Mouse (Mus musculus) intestine, postnatal 0 days (tissue): ENCODE data around the gene Cpsf6. TPM values are rescaled to one million over a fixed set of nuclear protein-coding genes. Genes with fewer than 3 reads are reported as not detected.

Experiments used
- ATAC-seq: fragments of 200-750 bp; cut with Nextera tagmentation; 2 replicates; pipeline ENCODE4 v1.8.0; 2017; ENCODE audit warnings: mild to moderate bottlenecking, moderate TSS enrichment, moderate library complexity
- H3K27ac ChIP-seq: fragments of 300-500 bp; sonication (generic); 2 replicates; pipeline ENCODE4 v1.5.1; 2014; ENCODE audit warnings: mild to moderate bottlenecking, low read depth, low read length, moderate library complexity
- H3K27me3 ChIP-seq: fragments of 300-500 bp; sonication (generic); replicated peaks from 2 replicates; pipeline ENCODE4 v1.6.1; 2014; ENCODE audit warnings: low read length, mixed read lengths; ENCODE audit not compliant: control insufficient read depth, insufficient read depth
- H3K36me3 ChIP-seq: fragments of 300-500 bp; sonication (generic); 2 replicates; pipeline ENCODE4 v1.6.1; 2014; ENCODE audit warnings: mild to moderate bottlenecking, moderate library complexity; ENCODE audit not compliant: control insufficient read depth, insufficient read depth
- H3K4me1 ChIP-seq: fragments of 300-500 bp; sonication (generic); replicated peaks from 2 replicates; pipeline ENCODE4 v1.6.1; 2014; ENCODE audit warnings: antibody characterized with exemption, low read length, mixed read lengths; ENCODE audit not compliant: control insufficient read depth, insufficient read depth
- H3K4me2 ChIP-seq: fragments of 300-500 bp; sonication (generic); replicated peaks from 2 replicates; pipeline ENCODE4 v1.6.1; 2014; ENCODE audit warnings: low read depth, mild to moderate bottlenecking, moderate library complexity
- H3K4me3 ChIP-seq: fragments of 300-500 bp; sonication (generic); 2 replicates; pipeline ENCODE4 v1.5.1; 2014; ENCODE audit warnings: low read depth, low read length
- H3K9ac ChIP-seq: fragments of 300-500 bp; sonication (generic); 2 replicates; pipeline ENCODE4 v1.6.1; 2014; ENCODE audit warnings: mild to moderate bottlenecking, low read depth, low read length
- H3K9me3 ChIP-seq: fragments of 300-500 bp; sonication (generic); 2 replicates; pipeline ENCODE4 v1.6.1; 2016; ENCODE audit warnings: mixed run types; ENCODE audit not compliant: control insufficient read depth
- CTCF ChIP-seq: sonication (generic); IDR thresholded peaks from 2 replicates; pipeline ENCODE4 v1.5.1; 2016; ENCODE audit warnings: low read depth, mild to moderate bottlenecking, control low read depth, antibody characterized with exemption, moderate library complexity
- WGBS: fragments of 180-500 bp; shearing (Covaris S2); extraction: QIAGEN DNeasy Blood & Tissue Kit; methylation state at CpG from one replicate; pipeline ENCODE4 v1.1.7; 2014; 5-methylcytosine and 5-hydroxymethylcytosine counted together
- polyA plus RNA-seq: library from polyadenylated mRNA; unstranded; fragments of >200 nt; fragmentation: Nextera tagmentation; extraction: Ambion mirVana; gene quantifications from 2 replicates; pipeline ENCODE4 v1.2.1, GENCODE M21; 2015

The Cpsf6 gene
- polyA plus RNA-seq, 1 experiment from 2014 or later = 41.2 TPM

DNA sequence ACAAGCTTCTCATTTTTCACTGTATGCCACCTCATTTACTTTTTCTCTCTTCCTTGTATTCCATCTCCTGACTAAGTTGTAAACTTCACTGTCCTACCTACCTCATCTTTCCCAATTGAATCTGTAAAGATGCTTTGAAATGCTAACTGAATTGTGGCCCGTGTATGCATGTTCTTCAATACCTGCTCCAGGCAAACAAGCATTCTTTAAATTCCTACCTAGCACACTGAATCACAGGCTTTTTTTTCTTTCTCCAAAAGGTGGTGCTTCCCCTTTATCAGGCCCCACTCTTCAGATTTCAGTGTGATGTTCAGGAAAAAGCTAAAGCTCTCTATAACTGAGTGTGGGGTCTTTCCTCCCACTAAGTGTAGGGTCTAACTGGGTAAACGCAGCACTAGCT is 37.4 kb downstream of the Cpsf6 start:
- no peak for TF ChIP-seq CTCF
- Histone ChIP-seq H3K27me3 (no peaks in the 10 kb centered on the region), H3K9ac (no peak overlapping the region)

GRCm38 (mm10) chr10:117341029-117341428 is 38.8 kb downstream of the Cpsf6 start:
- ATAC-seq = no peak
- no peak overlapping the region for H3K4me2 ChIP-seq
- 0 out of 2 replicates have a peak, but pooled peaks cover 6% of the 10 kb centered on the region for H3K4me1 ChIP-seq
- no peak overlapping the region for H3K4me3 ChIP-seq
- no peak for TF ChIP-seq CTCF
- WGBS = 76% methylated on average over 4 of the region's 4 CpGs
- no peak overlapping the region for H3K27ac ChIP-seq
- H3K9me3 ChIP-seq = no peaks in the 10 kb centered on the region
- H3K27me3 ChIP-seq = no peaks in the 10 kb centered on the region
- no peak overlapping the region for H3K9ac ChIP-seq
- no peaks in the 10 kb centered on the region for H3K36me3 ChIP-seq

More for the DNA sequence above, 37.4 kb downstream of the Cpsf6 start:
- Histone ChIP-seq H3K9me3 (no peaks in the 10 kb centered on the region), H3K4me1 (0 out of 2 replicates have a peak, but pooled peaks cover 6% of the 10 kb centered on the region), H3K36me3 (peaks cover 5% of the 10 kb centered on the region; the same call in 1 of the 2 replicates), H3K4me3 (no peak overlapping the region), H3K27ac (no peak overlapping the region), H3K4me2 (no peak overlapping the region)
- WGBS = 73% methylated on average over 2 of the region's 2 CpGs
- no peak for ATAC-seq

- Histone ChIP-seq H3K9ac (no peak overlapping the region), H3K36me3 (no peaks in the 10 kb centered on the region), H3K4me3 (no peak overlapping the region), H3K4me1 (0 out of 2 replicates have a peak, but pooled peaks cover 6% of the 10 kb centered on the region), H3K9me3 (no peaks in the 10 kb centered on the region), H3K4me2 (no peak overlapping the region), H3K27me3 (no peaks in the 10 kb centered on the region), H3K27ac (no peak overlapping the region)
- 83% methylated on average over 7 of the region's 7 CpGs for WGBS
- ATAC-seq = no peak
- TF ChIP-seq CTCF = no peak
These were observed 40.6 kb downstream of the Cpsf6 start for GRCm38 (mm10) chr10:117339241-117339640.

- no peaks in the 10 kb centered on the region for H3K36me3 ChIP-seq
- H3K9ac ChIP-seq = no peak overlapping the region
- no peaks in the 10 kb centered on the region for H3K27me3 ChIP-seq
- no peak overlapping the region for H3K4me2 ChIP-seq
- H3K4me1 ChIP-seq = 0 out of 2 replicates have a peak, but pooled peaks cover 1% of the 10 kb centered on the region
- H3K4me3 ChIP-seq = no peak overlapping the region
- TF ChIP-seq CTCF = peak; percentile 49
- H3K9me3 ChIP-seq = no peaks in the 10 kb centered on the region
- H3K27ac ChIP-seq = no peak overlapping the region
- ATAC-seq = no peak
These were observed 41.9 kb downstream of the Cpsf6 start for GRCm38 (mm10) chr10:117337946-117338345.

- ATAC-seq = no peak
- Histone ChIP-seq H3K4me2 (no peak overlapping the region), H3K4me1 (no peaks in the 10 kb centered on the region), H3K27ac (no peak overlapping the region), H3K36me3 (no peaks in the 10 kb centered on the region), H3K9ac (no peak overlapping the region), H3K9me3 (no peaks in the 10 kb centered on the region), H3K27me3 (no peaks in the 10 kb centered on the region), H3K4me3 (no peak overlapping the region)
- no peak for TF ChIP-seq CTCF
- 28% methylated on average over 4 of the region's 4 CpGs for WGBS
These were observed 44.2 kb downstream of the Cpsf6 start for GRCm38 (mm10) chr10:117335649-117336048.

DNA sequence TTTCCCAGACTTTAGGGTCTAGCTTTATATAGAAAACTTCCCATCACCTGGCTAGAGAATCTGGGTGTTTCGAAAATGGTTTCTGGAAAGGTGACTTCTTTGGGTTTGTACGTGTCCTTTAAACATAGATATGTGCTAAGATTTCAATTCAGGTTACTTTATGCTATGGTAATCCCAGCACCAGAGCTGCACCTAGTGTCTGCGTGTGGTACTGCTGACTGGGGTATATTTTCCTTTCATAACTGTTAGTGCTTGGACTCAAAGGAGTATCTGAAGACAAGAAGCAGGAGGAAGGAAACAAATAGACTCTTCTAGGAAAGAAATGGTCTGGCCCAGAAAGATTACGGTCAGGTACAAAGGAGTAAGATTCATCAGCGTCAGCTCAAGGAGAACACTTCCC is 49.3 kb downstream of the Cpsf6 start:
- ATAC-seq = no peak
- Histone ChIP-seq H3K4me1 (no peaks in the 10 kb centered on the region), H3K4me3 (no peak overlapping the region), H3K27me3 (no peaks in the 10 kb centered on the region), H3K9ac (no peak overlapping the region), H3K9me3 (no peaks in the 10 kb centered on the region), H3K27ac (no peak overlapping the region), H3K4me2 (no peak overlapping the region), H3K36me3 (no peaks in the 10 kb centered on the region)
- peak; percentile 77 for TF ChIP-seq CTCF
- WGBS = 81% methylated on average over 5 of the region's 5 CpGs

DNA sequence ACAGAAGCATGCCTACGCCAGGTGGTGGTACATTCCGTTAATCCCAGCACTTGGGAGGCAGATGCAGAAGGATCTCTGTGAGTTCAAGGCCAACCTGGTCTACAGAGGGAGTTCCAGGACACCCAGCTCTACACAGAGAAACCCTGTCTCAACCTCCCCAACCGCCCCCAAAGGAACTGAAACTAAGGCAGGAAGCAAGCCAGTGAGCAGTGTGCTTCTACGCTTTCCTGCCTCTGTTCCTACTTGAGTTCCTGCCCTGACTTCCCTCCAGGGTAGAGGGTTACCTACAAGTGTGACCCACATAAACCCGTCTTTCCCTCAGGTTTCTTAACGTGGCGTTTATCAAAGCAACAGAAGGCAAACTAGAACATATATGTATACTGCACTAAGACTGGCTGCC is 56.0 kb downstream of the Cpsf6 start:
- no peaks in the 10 kb centered on the region for H3K27me3 ChIP-seq
- H3K4me2 ChIP-seq = no peak overlapping the region
- H3K36me3 ChIP-seq = no peaks in the 10 kb centered on the region
- H3K4me1 ChIP-seq = no peaks in the 10 kb centered on the region
- no peak for ATAC-seq
- no peak overlapping the region for H3K4me3 ChIP-seq
- H3K27ac ChIP-seq = no peak overlapping the region
- no peak for TF ChIP-seq CTCF
- no peaks in the 10 kb centered on the region for H3K9me3 ChIP-seq
- no peak overlapping the region for H3K9ac ChIP-seq
- 90% methylated on average over 7 of the region's 7 CpGs for WGBS
